Mouse (Mus musculus) kidney, adult 11 months (tissue): Measurements from ENCODE around the gene Rnaseh2c.

Experiments
- DNase-seq: peaks from one replicate; pipeline ENCODE4 v3.0.0; 2022

Gene Rnaseh2c

DNA sequence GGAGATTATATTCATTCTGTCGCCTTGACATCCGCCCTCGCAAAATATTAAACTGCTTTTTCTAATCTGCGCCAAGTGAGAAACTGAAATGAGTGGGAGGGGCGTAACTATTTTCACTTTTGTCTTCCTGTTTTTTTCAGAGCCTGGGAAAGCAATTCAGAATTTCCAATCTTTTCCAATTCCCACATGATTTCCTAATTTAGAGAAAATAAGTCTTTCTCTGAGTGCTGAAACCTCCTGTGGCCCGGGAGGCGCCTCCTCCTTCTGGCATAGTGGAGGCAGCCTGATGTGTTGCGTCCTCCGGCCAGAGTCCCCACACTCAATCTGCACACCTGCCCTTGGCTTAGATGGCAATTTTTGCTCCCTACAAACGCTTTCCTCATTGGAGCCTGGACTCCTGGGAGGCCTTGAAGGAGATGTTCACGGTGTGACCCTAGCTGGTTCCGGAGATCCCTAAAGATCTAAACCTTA lies 34.9 kb downstream of the Rnaseh2c start:
- DNase-seq: no peak

DNA sequence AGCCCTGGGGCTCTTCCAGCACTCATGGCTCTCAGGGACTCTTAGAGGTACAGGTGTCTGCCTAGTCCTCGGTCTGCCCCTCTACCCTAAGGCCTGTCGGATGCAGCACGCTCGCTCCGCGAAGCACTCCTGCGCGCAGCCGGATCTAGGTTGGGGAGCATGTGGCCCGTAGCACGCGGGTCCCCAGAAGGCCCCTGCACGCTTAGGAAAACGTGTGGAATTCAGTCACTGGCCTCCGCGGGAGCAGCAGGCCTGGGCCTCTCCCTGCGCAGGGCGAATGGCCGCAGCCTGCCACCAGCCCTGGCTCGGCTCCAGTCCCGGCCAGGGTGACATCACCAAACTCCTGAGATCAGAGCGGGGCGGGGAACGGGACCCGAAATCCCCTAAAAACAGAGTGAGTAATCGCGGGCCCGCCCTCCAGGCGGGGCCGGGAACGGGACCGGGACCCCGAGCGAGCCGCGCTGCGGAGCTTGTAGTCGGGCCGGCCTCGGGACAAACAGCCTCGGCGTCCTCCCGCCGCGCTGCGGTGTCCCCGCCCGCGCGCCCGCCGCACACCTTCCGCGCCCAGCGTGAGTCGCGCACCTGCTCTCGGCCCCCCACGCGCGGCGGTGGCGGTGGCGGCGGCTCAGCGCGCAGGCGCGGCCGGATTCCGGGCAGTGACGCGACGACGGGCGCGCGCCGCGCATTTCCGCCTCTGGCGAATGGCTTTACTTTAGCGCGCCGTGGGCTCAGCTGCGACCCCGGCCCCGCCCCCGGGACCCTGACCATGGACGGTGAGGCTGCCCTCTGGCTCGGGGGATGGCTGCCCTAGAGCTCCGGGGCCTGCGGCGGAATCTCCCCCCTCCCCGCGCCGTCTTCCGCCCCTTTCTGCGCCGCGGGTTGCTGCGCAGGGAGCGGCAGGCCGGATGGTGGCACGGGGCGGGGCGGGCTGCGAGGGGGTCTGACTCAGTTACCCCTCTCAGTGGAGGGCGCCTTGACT lies 35.7 kb downstream of the Rnaseh2c start, which contains the start of gene Rela:
TSS of gene Rela (plus strand) at position 415 of the 979 bp plus-strand sequence.
- DNase-seq: peak; percentile 91

DNA sequence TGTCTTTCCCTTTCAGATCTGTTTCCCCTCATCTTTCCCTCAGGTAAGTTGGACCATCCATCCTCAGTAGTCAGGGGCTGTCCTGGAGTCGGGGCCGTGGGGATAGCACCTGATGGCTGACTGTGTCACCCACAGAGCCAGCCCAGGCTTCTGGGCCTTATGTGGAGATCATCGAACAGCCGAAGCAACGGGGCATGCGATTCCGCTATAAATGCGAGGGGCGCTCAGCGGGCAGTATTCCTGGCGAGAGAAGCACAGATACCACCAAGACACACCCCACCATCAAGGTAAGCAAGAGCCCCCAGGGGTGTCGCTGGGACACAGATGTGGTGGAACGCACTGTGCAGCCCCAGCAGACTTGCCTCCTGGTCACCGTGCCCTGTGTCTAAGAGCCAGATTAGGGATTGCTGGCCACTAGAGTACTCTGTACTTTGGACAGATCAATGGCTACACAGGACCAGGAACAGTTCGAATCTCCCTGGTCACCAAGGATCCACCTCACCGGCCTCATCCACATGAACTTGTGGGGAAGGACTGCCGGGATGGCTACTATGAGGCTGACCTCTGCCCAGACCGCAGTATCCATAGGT lies 36.8 kb downstream of the Rnaseh2c start:
- DNase-seq: no peak

DNA sequence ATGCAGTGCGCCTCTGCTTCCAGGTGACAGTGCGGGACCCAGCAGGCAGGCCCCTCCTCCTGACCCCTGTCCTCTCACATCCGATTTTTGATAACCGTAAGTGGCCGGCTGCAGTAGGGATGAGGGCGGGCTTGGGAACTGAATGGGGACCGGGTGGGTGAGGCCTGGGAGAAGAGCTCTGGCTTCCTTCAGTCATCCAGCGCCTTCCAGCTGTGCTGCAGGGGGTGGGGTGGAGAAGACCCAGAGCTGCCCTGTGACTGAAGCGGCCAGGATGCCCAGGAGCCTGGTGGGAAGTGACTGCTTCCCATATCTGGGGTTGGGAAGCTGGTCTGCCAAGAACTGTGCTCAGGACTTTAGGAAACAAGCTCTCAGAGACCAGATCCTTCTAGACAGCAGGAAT lies 38.7 kb downstream of the Rnaseh2c start:
- no peak for DNase-seq

DNA sequence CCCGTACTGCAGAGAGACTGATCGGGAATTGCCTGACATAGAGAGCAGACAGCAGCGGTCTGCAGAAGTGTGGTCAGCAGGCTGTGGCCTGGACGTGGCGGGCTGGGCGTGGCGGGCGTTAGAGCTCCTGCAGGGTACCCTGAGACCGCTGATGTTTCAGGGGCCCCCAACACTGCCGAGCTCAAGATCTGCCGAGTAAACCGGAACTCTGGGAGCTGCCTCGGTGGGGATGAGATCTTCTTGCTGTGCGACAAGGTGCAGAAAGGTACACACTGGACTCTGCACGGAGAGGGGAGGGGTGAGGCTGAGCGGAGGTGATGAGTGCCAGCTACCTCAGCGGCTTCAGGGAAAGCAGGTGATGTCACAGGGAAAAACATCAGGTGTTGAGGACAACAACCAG lies 39.3 kb downstream of the Rnaseh2c start:
- DNase-seq: no peak

DNA sequence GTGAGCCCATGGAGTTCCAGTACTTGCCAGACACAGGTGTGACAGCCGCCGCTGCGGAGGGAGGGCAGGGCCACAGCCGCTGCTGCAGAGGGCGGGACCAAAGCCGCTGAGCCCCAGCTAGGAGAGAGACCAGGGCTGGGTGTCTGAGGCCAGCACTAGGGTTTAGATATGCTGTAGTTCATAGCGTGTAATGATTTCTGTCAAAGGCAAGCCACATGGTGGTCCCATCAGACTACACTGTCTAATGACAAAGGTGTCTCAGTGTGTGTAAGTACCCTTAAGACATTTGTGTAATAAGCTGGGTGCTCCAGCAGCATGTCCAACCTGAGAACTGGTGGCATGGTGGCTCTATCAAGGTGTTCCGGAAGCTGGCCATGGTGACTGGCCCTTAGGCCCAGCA lies 40.0 kb downstream of the Rnaseh2c start:
- no peak for DNase-seq

DNA sequence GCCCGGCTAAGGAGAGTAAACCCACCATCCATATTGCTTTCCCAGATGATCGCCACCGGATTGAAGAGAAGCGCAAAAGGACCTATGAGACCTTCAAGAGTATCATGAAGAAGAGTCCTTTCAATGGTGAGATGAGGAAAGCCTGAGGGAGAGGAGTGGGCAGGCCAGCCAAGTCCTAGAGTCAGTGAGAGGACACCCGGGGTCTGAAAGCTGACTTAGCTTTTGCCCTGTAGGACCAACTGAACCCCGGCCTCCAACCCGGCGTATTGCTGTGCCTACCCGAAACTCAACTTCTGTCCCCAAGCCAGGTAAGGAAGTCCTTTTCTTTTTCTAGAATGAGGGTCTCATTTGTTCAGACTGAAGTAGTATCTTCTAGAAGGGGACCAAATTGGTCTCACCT lies 43.6 kb downstream of the Rnaseh2c start:
- no peak for DNase-seq

DNA sequence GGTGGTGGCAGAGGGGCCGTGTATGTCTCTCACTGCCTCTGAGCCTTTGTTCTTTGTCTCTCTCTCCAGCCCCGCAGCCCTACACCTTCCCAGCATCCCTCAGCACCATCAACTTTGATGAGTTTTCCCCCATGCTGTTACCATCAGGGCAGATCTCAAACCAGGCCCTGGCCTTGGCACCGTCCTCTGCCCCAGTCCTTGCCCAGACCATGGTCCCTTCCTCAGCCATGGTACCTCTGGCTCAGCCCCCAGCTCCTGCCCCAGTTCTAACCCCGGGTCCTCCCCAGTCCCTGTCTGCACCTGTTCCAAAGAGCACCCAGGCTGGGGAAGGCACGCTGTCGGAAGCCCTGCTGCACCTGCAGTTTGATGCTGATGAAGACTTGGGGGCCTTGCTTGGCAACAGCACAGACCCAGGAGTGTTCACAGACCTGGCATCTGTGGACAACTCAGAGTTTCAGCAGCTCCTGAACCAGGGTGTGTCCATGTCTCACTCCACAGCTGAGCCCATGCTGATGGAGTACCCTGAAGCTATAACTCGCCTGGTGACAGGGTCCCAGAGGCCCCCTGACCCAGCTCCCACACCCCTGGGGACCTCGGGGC lies 45.2 kb downstream of the Rnaseh2c start:
- DNase-seq: no peak

DNA sequence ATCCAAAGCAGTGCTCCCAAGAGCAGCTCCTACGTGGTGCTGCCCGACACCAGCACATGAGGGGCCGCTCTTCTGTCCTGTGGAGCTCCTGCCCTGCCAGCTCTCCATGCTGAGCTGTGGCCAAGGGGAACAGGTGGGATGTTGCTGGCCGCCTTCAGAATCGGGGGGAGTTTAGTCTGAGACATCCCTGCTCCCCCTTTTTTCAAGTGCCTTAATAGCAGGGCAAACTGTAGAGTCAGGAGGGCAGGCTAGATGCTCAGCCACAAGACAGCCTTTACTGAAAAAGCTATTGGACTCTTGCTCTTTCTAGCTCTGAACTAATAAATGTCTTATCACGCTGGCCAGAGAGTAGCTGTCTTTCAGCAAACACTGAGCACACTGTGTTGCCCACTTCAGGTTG lies 46.1 kb downstream of the Rnaseh2c start:
- DNase-seq: no peak

DNA sequence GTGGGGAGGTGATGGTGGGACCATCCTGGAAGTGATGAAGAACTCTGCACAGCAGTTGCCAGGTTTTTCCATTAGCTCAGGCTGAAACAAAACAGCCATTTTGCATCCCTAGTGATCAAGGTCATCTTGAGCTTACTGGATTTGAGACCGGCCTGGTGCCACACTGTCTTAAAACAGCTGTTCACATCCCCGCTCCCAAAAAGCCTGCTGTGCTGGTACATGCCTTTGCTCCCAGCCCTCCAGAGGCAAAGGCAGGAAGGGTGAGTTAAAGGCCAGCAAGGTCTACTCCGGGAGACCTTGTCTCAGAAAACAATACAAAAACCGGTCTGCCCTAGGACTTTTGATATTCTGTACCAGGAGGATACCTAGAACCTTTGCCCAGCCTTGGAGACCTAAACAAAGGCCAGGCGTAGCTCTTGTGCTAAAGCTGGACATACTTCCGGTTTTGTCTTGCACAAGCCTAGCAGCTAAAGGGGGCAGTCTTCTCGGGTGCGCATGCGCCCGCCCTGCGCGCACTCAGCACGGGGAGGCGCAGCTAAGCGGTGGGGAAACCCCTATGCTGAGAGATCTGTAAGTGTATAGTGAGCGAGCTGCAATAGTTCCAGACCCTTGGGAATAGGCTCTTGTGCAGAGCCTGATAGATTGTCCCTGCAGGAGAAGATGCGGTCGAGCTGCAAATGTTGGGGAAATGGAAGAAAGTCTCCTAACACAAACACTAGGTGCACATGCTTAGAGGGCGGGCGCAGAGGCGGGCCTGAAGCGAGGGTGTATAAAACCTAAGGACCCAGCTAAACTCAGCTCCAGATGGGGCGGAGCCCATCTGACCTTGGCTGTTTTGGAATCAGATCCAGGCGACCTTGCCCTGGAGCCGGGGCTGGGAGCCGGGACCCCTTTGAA lies 47.0 kb downstream of the Rnaseh2c start:
- peak; percentile 80 for DNase-seq

DNA sequence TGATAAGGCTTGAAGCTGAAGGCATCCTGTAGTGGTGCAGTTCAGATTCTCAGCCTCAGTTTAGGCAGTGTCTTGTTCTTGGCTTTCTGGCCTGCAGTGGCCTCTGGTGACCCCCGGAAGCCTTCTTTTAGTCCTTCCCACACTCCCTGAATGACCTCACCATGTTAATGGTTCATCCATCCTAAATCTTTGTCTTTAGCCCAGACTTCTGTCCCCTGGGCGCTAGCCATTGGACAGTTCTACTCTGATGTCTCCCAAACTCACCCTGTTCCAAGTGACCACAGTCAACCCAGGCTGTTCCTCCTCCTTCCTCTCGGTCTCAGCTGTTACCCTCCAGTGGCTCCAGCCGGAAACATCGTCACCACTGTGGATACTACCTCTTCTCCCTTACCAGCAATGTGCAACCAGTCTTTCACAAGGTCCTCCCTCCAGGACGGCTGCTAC lies 47.6 kb downstream of the Rnaseh2c start:
- DNase-seq: peak; percentile 59

DNA sequence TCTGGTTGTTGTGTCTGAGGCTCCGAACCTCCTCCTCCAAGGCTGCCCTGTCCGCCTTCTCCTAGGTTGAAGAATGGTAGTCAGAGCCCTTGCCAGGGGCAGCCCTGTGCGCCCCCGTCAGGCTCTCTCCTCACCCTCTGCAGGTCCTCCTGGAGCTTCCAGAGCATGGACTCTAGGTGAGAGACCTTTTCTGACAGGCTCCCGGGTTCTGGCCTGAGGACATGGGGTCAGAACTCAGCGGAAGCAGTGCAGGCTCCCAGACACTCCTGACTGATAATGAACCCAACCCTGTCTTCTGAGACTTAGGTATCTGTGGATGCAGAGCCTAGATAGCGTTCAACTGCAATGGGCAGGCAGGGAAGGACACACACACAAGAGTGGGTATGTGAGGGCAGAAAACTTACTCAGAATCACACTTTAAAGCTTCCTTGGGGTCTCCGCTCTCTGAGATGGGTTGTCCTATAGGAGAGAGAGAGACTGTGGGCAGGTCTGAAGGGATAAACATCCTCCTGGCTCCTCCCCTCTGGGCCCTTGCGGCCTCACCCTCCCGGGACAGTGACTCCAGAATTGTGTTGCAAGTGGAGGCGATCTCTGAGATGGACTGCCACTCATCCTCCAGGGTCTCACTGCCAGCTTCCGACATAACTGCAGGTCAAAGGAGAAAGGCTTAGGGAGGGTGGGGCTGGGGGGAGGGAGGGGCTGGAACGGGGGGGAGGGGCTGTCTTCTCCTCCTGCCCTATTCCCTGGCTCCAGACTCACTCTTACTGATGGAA lies 50.0 kb downstream of the Rnaseh2c start:
- no peak for DNase-seq

DNA sequence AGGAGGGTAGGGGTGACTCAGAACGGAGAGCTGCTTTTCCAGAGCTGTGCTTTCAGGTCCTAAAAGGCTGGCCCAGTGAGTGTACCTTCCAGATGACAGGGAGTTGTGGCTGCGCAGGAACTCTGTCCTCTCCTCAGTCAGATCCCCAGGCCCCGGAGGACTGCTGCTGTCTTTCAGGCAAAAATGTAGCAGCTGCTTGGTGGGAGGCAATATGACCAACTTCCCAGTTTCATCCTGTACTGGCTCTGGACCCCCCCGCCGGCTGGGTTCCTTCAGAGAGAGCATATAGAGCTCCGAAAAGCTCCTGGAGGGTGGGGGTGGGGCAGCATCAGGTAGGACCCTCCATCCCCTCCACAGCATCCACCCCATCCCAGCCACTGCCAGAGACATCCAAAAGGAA lies 50.9 kb downstream of the Rnaseh2c start:
- no peak for DNase-seq

DNA sequence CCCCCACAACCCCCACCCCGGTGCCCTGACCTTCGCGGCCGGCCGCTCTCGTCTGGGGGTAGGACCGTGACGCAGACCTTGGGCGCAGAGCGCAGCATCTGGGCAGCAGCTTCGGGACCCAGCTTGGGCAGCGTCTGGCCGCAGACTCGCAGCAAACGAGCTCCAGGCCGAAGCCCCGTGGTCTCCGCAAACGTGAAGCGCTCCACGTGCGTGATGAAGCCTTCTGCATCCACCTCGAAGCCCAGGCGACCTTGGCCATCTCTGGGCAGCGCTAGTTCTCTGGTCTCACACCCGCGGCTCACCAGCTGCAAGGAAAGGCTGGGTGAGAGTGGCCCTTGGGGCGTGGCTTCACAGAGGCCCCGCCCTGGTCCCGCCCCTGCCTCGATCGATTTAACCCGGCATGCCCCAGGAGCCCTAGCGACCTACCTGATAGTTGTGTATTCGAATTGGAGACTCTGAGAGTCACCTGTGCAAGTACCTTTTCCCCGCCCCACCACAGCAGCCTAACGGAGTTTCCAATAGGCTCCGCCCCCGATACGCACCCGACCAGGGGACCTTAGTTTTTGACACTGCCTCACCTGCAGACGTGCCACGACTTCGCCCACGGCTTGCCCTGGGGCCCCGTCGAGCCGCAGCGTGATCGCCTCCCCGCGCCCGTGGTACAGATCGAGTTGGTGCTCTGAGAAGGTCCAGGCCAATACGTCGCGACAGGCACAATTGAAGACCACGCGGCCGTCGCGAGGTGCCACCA lies 52.5 kb downstream of the Rnaseh2c start:
- DNase-seq: no peak

DNA sequence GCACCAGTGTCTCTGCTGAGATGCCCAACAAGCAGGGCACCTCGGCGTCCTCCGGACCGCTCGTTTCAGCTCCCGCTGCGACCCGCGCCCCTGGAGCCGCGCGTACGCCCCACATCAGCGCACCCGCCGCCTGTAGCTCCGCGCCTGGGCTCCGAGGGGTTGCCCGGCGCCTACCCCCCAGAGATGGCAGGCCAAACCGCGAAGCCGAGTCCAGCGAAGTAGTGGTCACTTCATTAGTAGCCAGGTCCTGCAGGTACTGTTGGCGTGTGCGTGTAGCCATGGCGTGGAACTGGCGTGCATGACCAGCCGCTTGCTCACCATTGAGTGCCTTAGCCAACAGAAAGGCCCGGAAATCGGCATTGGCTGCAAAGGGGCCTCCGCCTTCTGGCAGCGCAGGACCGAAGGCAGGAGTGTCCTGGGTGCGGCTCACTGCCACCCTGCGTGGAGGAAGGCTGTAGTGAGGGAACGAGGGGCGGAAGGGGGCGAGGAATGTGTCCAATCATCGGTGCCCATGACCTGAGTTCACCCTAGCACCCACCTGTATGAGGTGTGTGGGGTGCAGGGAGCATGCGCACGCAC lies 53.1 kb downstream of the Rnaseh2c start:
- DNase-seq: no peak
